Mouse (Mus musculus) heart, adult 2 months (tissue): ENCODE results near the gene Tarbp1.

Experiments used
- CTCF ChIP-seq: fragments of 200-600 bp; IDR thresholded peaks from 2 replicates; pipeline ENCODE4 v1.8.1; 2022; ENCODE audit warnings: antibody characterized with exemption, mild to moderate bottlenecking, moderate library complexity
- EP300 ChIP-seq: fragments of 200-500 bp; IDR thresholded peaks from 2 replicates; pipeline ENCODE4 v1.6.1; 2011; ENCODE audit warnings: low read depth, low read length, control low read depth; ENCODE audit not compliant: insufficient read depth
- POLR2A ChIP-seq: fragments of 200-500 bp; IDR thresholded peaks from 2 replicates; pipeline ENCODE4 v1.6.1; 2011; ENCODE audit warnings: mild to moderate bottlenecking, low read depth, low read length, control low read depth; ENCODE audit not compliant: insufficient read depth

GRCm38 (mm10) chr8:126387566-126387965 is 87.3 kb downstream of the Tarbp1 start:
- TF ChIP-seq POLR2A (no peak), CTCF (no peak), EP300 (no peak)
